Mouse (Mus musculus) midbrain, postnatal 0 days (tissue): Measurements from ENCODE around the gene Slc26a6. TPM values are rescaled to one million over a fixed set of nuclear protein-coding genes. Genes with fewer than 3 reads are reported as not detected.

ENCODE experiments used
- ATAC-seq: fragments of 200-750 bp; cut with Nextera tagmentation; 2 replicates; pipeline ENCODE4 v1.8.0; 2017; ENCODE audit warnings: moderate number of reproducible peaks, mild to moderate bottlenecking, moderate TSS enrichment, moderate library complexity; ENCODE audit not compliant: low FRiP score
- DNase-seq: peaks from one replicate; pipeline ENCODE4 v3.0.0-alpha.2; 2015; ENCODE audit warnings: low spot score
- H3K27ac ChIP-seq: fragments of 300-500 bp; sonication (generic); 2 replicates; pipeline ENCODE4 v1.5.1; 2014; ENCODE audit warnings: low read depth, mild to moderate bottlenecking, low read length, mixed read lengths
- H3K27me3 ChIP-seq: fragments of 300-500 bp; sonication (generic); 2 replicates; pipeline ENCODE4 v1.6.1; 2014; ENCODE audit warnings: low read length, control low read depth, mixed read lengths; ENCODE audit not compliant: insufficient read depth
- H3K36me3 ChIP-seq: fragments of 300-500 bp; sonication (generic); 2 replicates; pipeline ENCODE4 v1.6.1; 2014; ENCODE audit warnings: low read length, control low read depth, mixed read lengths; ENCODE audit not compliant: insufficient read depth
- H3K4me1 ChIP-seq: fragments of 300-500 bp; sonication (generic); 2 replicates; pipeline ENCODE4 v1.6.1; 2014; ENCODE audit warnings: mild to moderate bottlenecking, control low read depth, antibody characterized with exemption, low read length, mixed read lengths; ENCODE audit not compliant: insufficient read depth
- H3K4me2 ChIP-seq: fragments of 300-500 bp; sonication (generic); 2 replicates; pipeline ENCODE4 v1.6.1; 2014; ENCODE audit warnings: low read depth, mild to moderate bottlenecking, low read length, mixed read lengths; ENCODE audit not compliant: poor library complexity, severe bottlenecking
- H3K4me3 ChIP-seq: fragments of 300-500 bp; sonication (generic); 2 replicates; pipeline ENCODE4 v1.5.1; 2014; ENCODE audit warnings: low read depth, mild to moderate bottlenecking, low read length, moderate library complexity
- H3K9ac ChIP-seq: fragments of 300-500 bp; sonication (generic); replicated peaks from 2 replicates; pipeline ENCODE4 v1.6.1; 2014; ENCODE audit warnings: mild to moderate bottlenecking, low read length, moderate library complexity, mixed read lengths; ENCODE audit not compliant: poor library complexity, severe bottlenecking
- H3K9me3 ChIP-seq: fragments of 300-500 bp; sonication (generic); 2 replicates; pipeline ENCODE4 v1.6.1; 2016; ENCODE audit warnings: low read length, control low read depth
- CTCF ChIP-seq: IDR thresholded peaks from 2 replicates; pipeline ENCODE4 v1.5.1; 2016; ENCODE audit warnings: antibody characterized with exemption, mild to moderate bottlenecking
- WGBS: fragments of 180-500 bp; shearing (Covaris S2); extraction: QIAGEN DNeasy Blood & Tissue Kit; methylation state at CpG from one replicate; pipeline ENCODE4 v1.1.7; 2014; 5-methylcytosine and 5-hydroxymethylcytosine counted together
- polyA plus RNA-seq: library from polyadenylated mRNA; unstranded; fragments of >200 nt; fragmentation: Nextera tagmentation; extraction: Ambion mirVana; gene quantifications from 2 replicates; pipeline ENCODE4 v1.2.1, GENCODE M21; 2015
- total RNA-seq: library from RNA; depleted of rRNA; stranded (reverse); fragments of >200 nt; gene quantifications from 2 replicates; pipeline ENCODE4 v1.2.3, GENCODE M21; 2014

The Slc26a6 gene
- total and polyA plus RNA-seq, 2 experiments from 2014 or later = 20.2 to 24.6 TPM

DNA sequence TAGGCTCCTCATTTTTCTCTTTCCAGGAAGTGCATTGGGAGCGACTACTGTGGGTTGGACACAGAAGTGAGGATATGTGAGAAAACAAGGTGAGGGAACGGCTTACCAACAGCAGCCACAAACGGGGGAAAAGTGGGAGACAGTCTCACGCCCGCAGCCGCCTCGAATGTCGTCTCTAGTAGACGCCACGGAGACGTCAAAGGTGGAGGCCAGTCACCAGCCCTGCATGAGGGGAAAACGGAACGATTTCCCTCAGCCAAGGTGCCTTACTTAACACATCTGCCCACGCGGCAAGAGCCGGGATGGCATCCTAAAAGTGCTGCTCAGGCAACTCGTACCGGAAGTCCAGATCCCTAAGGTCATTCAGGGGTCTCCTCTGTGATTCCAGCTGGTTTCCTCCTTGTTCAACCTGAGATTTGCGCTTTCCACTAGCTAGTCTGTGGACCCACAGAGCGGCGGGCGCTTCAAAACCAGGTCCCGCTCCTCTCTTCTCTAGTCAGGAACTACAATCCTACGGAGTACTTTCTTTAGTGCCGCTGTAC lies 28.9 kb upstream of the Slc26a6 start:
- H3K9ac ChIP-seq = peak overlapping the region; percentile 62
- peak overlapping the region; percentile 85 for H3K27ac ChIP-seq
- H3K27me3 ChIP-seq = no peaks in the 10 kb centered on the region
- 4% methylated on average over 25 of the region's 25 CpGs for WGBS
- H3K36me3 ChIP-seq = peaks cover 13% of the 10 kb centered on the region
- H3K4me2 ChIP-seq = peak overlapping the region; percentile 83
- DNase-seq = peak; percentile 53
- TF ChIP-seq CTCF = peak; percentile 42; the same call in 1 of the 2 replicates
- no peaks in the 10 kb centered on the region for H3K4me1 ChIP-seq
- peak overlapping the region; percentile 78 for H3K4me3 ChIP-seq
- no peaks in the 10 kb centered on the region for H3K9me3 ChIP-seq
- peak; percentile 4; the same call in 1 of the 2 replicates for ATAC-seq

DNA sequence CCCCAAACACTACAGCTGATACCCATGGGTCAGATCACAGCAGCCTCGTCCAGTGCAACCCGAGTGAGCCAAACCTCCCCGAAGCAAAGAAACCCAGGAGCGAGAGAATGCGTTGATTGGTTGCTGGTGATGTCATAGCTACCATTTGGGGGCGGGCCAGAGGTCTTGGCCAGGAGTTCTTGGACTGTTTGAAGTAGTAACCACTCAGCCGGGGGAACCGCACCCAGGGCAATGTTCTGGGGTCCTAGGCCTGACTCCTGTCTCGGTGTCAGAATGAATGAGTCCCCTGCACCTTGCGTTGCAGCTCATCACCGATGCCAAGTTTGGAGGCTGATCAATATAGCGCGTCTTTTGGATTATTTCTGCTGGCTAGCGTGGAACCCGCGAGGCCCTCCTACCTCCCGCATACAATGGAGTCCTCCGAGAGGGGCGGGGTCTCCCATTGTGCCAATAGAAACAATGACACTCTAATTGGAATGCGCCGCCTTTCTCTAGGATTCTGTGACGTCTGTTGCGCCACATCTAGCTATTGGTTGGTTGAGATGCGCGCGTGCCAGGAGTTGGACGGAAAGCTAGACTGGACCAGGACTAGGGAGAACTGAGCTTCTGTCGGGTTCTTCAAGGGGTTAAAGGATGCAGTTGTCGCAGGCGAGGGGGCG lies 28.2 kb upstream of the Slc26a6 start:
- WGBS = under 1% methylated on average over 31 of the region's 31 CpGs
- H3K9ac ChIP-seq = peak overlapping the region; percentile 92
- no peaks in the 10 kb centered on the region for H3K4me1 ChIP-seq
- no peaks in the 10 kb centered on the region for H3K9me3 ChIP-seq
- no peak for TF ChIP-seq CTCF
- peak overlapping the region; percentile 85 for H3K27ac ChIP-seq
- peak overlapping the region; percentile 78 for H3K4me3 ChIP-seq
- H3K27me3 ChIP-seq = no peaks in the 10 kb centered on the region
- peak; percentile 90 for ATAC-seq
- peaks cover 20% of the 10 kb centered on the region for H3K36me3 ChIP-seq
- H3K4me2 ChIP-seq = peak overlapping the region; percentile 83
- DNase-seq = peak; percentile 99

DNA sequence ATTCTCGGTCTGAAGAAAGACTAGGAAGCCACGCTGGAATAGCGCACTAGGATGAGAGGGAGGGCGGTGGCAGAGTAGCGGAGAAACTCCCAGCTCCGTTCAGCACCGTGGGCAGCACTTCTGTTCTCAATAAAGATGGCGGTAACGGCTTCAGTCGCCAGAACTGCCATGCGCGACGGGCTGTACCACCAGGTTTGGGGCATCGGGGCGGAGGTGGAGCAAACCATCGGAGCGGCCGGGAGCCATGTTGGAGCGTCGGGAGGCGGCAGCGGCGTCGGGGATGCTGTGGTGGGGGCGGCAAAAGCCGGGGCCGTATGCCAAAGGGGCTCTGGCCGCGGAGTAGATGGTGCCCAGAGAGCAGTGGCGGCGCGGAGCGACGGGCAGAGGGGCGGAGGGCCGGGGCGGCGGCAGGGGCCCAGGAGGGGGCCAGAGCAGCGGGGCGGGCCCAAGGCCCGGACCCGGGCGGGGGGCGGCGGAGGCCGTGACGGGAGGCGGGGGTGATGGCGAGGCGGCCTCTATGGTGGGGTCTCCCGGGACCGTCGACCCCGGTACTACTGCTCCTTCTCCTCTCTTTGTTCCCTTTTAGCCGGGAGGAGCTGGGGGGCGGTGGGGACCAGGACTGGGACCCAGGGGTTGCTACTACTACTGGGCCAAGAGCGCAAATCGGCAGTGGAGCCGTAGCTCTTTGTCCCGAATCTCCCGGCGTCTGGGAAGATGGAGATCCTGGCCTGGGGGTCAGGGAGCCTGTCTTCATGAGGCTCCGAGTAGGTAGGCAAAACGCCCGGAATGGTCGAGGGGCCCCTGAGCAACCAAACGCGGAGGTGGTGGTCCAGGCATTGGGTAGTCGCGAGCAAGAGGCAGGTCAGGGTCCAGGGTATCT lies 27.0 kb upstream of the Slc26a6 start, which contains the start of gene Celsr3:
Gene Celsr3, plus strand, starts transcription at position 501 of the 880 bp plus-strand sequence.
- H3K27ac ChIP-seq = peak within 1 kb of the TSS; percentile 85
- peak within 1 kb of the TSS; percentile 92 for H3K9ac ChIP-seq
- H3K9me3 ChIP-seq = no peaks in the 10 kb centered on the region
- H3K4me1 ChIP-seq = no peaks in the 10 kb centered on the region
- H3K36me3 ChIP-seq = peaks cover 27% of the 10 kb centered on the region
- peak within 1 kb of the TSS; percentile 83 for H3K4me2 ChIP-seq
- H3K4me3 ChIP-seq = peak within 1 kb of the TSS; percentile 78
- H3K27me3 ChIP-seq = no peaks in the 10 kb centered on the region
- DNase-seq (peak; percentile 97), ATAC-seq (peak; percentile 74)
- WGBS = 2% methylated on average over 49 of the region's 70 CpGs
- no peak for TF ChIP-seq CTCF

DNA sequence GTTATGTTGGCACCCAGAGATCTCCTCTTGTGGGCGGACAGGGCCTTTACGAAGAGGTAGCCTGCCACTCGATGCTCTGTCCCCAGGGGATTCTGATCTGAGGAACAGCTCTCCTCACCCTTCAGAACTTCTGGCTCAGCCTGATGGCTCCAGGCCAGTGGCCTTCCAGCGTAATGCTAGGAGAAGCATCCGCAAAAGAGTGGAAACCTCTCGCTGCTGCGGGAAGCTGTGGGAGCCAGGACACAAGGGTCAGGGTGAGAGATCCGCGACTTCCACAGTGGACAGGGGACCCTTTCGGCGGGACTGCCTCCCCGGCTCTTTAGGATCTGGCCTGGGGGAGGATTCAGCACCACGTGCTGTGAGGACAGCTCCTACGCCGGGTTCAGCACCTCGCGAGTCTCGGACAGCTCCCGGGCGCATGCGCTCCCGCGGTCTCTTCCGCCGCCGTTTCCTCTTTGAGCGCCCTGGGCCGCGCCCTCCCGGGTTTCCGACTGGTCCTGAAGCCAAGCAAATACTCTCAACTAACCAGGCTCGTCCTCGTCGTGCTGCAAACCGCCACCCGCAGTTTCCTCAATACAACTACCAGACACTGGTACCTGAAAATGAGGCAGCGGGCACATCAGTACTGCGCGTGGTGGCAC lies 26.3 kb upstream of the Slc26a6 start:
- Histone ChIP-seq H3K4me1 (peaks cover 3% of the 10 kb centered on the region; the same call in 1 of the 2 replicates), H3K27me3 (no peaks in the 10 kb centered on the region), H3K9me3 (no peaks in the 10 kb centered on the region), H3K4me2 (peak overlapping the region; percentile 83), H3K27ac (peak overlapping the region; percentile 85), H3K36me3 (peaks cover 27% of the 10 kb centered on the region), H3K4me3 (peak overlapping the region; percentile 78), H3K9ac (peak overlapping the region; percentile 92)
- ATAC-seq (no peak), DNase-seq (peak; percentile 74)
- no peak for TF ChIP-seq CTCF
- 1% methylated on average over 32 of the region's 39 CpGs for WGBS

DNA sequence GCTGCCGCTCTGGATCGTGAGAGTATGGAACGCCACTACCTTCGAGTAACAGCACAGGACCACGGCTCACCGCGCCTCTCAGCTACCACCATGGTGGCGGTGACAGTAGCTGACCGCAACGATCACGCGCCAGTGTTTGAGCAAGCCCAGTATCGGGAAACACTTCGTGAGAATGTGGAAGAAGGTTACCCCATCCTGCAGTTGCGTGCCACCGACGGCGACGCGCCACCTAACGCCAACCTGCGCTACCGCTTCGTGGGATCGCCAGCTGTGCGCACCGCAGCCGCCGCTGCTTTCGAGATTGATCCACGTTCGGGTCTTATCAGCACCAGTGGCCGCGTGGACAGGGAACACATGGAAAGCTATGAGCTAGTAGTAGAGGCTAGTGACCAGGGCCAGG lies 25.6 kb upstream of the Slc26a6 start:
- Histone ChIP-seq H3K27ac (peak overlapping the region; percentile 85), H3K4me2 (peak overlapping the region; percentile 83)
- WGBS = 16% methylated on average over 34 of the region's 34 CpGs

More for the DNA sequence above, 25.6 kb upstream of the Slc26a6 start:
- H3K9me3 ChIP-seq = no peaks in the 10 kb centered on the region
- no peak for TF ChIP-seq CTCF
- ATAC-seq = no peak
- peaks cover 27% of the 10 kb centered on the region for H3K36me3 ChIP-seq
- H3K27me3 ChIP-seq = no peaks in the 10 kb centered on the region
- peak overlapping the region; percentile 78 for H3K4me3 ChIP-seq
- peak overlapping the region; percentile 92; the same call in 1 of the 2 replicates for H3K9ac ChIP-seq
- DNase-seq = peak; percentile 5
- H3K4me1 ChIP-seq = peaks cover 8% of the 10 kb centered on the region
